Mouse (Mus musculus): Measurements from ENCODE around the gene Lama5. TPM values are rescaled to one million over a fixed set of nuclear protein-coding genes. Genes with fewer than 3 reads are reported as not detected.

Gene Lama5
- total RNA-seq, 2 experiments from 2014 or later, result 0.15 to 0.42 TPM

GRCm38 (mm10) chr2:180256296-180257000, 30.8 kb upstream of the Lama5 start:
- peak; percentile 52 for ATAC-seq (replicated peaks; ENCODE audit: low FRiP score, poor library complexity, severe bottlenecking)

DNA sequence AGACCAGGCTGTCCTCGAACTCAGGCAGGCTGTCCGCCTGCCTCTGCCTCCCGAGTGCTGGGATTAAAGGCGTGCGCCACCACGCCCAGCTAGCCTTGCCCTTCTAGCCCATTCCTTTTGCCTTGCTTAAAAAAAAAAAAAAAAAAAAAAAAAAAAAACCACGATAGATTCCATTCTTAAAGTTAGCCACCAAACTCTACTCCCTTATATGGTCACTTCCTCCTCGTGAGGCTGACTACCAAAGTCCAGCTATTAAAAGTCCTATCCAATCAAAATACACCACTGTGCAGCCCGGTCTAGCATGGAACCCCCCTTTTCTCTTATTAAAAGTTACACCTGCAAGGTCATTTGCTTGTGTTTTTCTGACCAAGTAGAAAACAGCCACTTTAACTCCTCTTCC, 30.0 kb upstream of the Lama5 start:
- no peak for ATAC-seq (replicated peaks; ENCODE audit: low FRiP score, poor library complexity, severe bottlenecking)

DNA sequence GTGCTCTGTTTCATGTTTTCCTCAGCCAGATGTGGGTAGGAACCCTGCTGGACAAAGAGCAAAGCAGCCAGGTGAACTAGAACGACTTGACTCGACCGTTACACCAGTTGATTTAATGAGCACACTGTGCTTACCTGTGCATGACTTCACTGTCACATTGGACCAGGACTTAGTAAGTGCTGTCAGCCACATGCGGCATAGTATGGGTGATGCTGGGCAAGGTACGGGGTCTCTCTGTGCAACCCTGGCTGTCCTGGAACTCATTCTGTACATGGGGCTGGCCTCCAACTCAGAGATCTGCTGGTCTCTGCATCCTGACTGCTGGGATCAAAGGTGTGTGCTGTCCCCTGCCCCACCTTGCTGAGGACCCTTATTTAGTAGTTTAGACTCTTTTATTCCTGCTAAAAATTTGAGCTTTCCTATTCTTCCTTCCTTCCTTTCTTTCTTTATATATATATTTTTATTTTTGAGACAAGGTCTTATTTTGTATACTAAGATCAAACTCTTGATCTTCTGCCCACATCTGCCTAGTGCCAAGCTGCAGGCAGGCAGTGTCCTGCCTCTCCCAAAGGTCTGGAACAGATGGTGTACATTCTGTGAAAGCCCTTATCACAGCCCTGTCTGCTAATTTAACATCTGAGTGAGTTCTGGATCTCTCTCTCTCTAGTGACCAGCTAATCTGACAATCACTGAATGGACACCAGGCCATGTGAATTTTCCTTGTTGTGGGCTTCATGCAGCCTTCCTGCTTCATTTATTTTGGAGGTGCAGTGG, 29.0 kb upstream of the Lama5 start:
- ATAC-seq (replicated peaks; ENCODE audit: low FRiP score, poor library complexity, severe bottlenecking), result no peak

DNA sequence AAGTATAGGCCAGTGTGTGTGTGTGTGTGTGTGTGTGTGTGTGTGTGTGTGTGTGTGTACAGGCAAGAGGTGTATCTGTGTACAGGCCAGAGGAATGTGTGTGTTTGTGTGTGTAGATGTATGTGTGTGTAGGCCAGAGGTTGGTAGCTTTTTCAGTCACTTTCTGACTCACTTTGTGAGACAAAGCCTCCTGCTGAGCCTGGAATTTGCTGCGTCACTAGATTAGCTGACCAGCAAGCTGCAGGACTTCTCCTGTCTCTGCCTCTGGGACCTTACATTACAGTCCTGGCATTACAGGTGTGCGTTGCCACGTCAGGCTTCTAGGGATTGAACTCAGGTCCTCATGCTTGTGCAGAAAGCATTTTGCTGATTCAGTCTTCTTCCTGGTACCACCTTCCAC, 26.2 kb upstream of the Lama5 start:
- no peak for ATAC-seq (replicated peaks; ENCODE audit: low FRiP score, poor library complexity, severe bottlenecking)

DNA sequence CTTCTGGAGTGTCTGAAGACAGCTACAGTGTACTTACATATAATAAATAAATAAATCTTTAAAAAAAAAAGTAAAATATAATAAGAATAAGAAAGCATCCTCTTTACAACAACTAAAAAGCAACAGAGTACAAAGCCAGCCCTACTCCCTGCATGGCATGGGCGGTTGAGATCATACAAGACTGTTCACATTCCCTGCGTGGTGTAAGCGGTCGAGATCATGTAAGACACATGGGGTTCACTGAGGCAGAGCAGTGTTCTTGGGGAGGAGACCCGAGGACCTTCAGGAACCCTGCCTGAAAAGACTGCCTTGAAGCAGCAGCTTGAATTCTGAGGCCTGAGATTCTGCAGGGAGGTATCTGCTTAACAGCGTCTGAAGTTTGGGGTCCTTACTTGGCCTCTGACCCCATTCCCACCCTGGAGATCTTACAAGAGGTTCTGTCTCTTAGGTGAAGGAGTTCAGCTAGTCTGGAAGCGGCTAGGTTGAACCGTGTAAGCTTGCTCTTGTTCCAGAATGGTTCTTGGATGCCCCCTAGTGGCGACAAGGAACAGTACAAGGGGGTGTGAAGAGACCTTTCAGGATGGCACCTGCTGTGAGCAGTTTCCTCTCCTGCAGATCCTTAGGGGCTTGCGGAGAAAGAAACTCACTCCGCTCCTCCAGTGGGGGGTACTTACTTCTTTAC, 25.4 kb upstream of the Lama5 start:
- peak; percentile 85 for ATAC-seq (replicated peaks; ENCODE audit: low FRiP score, poor library complexity, severe bottlenecking)

- ATAC-seq (replicated peaks; ENCODE audit: low FRiP score, poor library complexity, severe bottlenecking), result no peak
These were observed 23.4 kb upstream of the Lama5 start for GRCm38 (mm10) chr2:180248947-180249660.

- no peak for ATAC-seq (replicated peaks; ENCODE audit: low FRiP score, poor library complexity, severe bottlenecking)
These were observed 22.3 kb upstream of the Lama5 start for GRCm38 (mm10) chr2:180247916-180248315.

- ATAC-seq (replicated peaks; ENCODE audit: low FRiP score, poor library complexity, severe bottlenecking), result no peak
These were observed 17.4 kb upstream of the Lama5 start for GRCm38 (mm10) chr2:180243108-180243507.

DNA sequence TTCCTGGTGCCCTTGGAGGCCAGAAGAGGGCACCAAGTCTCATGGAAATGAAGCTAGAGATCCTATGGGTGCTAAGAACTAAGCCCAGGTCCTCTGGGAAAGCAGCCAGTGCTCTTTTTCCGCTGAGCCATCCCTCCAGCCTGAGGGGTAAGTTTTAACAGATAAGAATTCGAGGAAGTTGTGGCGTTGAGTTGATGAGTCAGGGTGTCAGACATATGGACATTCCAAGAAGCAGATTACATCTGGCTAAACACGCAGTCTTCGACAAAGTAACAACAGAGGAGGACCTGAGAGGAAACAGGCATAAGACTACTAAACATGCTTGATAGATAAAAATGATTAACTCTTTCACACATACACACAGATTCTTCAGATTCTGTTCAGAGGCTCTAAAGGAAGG, 12.9 kb upstream of the Lama5 start:
- no peak for ATAC-seq (replicated peaks; ENCODE audit: low FRiP score, poor library complexity, severe bottlenecking)

- no peak for ATAC-seq (replicated peaks; ENCODE audit: low FRiP score, poor library complexity, severe bottlenecking)
These were observed 12.1 kb upstream of the Lama5 start for GRCm38 (mm10) chr2:180237601-180238345.

DNA sequence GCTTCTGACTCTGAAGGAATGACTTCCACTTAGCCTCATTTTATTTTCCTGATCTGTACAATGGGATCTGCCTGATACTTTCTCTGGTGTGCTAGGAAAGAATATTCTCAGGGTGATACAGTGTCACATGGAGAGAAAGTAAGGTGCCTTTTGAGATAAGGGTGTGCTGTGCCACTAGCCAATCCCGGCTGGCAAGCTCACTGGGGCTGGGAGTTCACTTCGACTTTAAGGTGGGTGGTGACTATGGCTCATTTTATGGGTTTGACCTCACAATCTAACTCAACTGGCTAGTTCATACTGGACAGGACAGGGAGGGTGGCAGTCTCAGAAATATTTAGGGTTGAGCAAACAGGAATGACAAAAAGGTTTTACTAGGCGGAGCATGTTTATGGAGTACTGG, 11.3 kb upstream of the Lama5 start:
- ATAC-seq (replicated peaks; ENCODE audit: low FRiP score, poor library complexity, severe bottlenecking), result peak; percentile 88

DNA sequence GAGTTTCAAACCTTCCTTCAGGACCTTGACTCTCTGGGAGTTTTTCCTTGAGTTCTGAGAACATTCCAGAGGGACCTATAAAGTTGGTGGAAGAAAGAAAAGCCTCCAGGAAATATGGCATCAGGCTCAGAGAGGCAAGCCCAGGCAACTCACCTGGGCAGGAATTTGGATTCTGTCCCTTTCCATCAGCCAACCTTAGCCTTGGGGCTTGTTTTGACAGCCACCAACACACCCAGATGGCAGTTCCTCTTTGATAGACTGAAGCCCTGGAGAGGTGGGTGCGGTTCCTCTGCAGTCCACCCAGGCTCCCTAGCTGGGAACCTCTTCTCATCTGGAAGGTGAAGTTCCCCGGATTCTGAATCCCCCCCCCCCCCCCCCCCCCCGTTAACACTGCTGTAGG, 10.8 kb upstream of the Lama5 start:
- ATAC-seq (replicated peaks; ENCODE audit: low FRiP score, poor library complexity, severe bottlenecking), result peak; percentile 55; the same call in 1 of the 2 replicates

- ATAC-seq (replicated peaks; ENCODE audit: low FRiP score, poor library complexity, severe bottlenecking), result no peak
These were observed 10.1 kb upstream of the Lama5 start for GRCm38 (mm10) chr2:180235788-180236187.

DNA sequence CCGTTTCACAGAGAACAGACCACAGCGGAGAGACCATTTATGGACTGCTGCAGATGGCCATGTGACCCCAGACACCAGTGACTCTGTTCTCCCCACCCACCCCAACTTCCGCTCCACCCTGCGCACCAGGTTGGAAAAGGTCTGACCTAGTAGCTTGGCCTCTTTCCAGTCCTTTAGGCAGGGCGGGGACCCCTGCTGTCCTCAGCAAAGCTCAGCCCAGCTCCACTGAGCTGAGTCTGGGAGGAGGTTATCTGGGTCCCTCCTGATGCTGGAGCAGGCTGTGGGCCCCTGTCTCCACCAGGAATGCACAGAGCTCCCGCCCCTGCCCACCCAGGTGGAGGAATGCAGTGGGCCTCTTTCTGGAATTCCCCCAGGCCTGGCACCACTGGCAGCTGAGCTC, 9.3 kb upstream of the Lama5 start:
- ATAC-seq (replicated peaks; ENCODE audit: low FRiP score, poor library complexity, severe bottlenecking), result no peak

DNA sequence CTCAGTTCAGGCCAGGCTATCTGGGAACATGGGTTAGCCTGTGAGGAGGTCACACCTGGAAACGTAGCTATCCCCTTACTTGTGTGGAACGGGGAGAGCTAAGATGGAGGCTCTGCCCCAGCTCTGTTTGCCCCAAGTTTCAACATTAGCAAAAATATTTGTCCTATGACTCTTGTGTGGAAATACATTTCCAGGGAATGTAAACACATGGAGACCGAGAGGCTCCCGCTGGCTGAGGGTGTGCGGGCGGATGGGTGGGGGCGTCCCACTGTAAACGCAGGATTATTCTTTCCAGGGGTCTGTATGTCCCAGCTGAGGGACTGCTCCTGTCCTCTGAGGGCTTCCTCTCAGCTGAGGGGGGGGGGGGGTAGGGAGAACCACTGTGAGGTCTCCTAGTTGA, 8.7 kb upstream of the Lama5 start:
- no peak for ATAC-seq (replicated peaks; ENCODE audit: low FRiP score, poor library complexity, severe bottlenecking)

GRCm38 (mm10) chr2:180233101-180233904, 7.6 kb upstream of the Lama5 start:
- no peak for ATAC-seq (replicated peaks; ENCODE audit: low FRiP score, poor library complexity, severe bottlenecking)

GRCm38 (mm10) chr2:180230482-180230881, 4.8 kb upstream of the Lama5 start:
- no peak for ATAC-seq (replicated peaks; ENCODE audit: low FRiP score, poor library complexity, severe bottlenecking)

DNA sequence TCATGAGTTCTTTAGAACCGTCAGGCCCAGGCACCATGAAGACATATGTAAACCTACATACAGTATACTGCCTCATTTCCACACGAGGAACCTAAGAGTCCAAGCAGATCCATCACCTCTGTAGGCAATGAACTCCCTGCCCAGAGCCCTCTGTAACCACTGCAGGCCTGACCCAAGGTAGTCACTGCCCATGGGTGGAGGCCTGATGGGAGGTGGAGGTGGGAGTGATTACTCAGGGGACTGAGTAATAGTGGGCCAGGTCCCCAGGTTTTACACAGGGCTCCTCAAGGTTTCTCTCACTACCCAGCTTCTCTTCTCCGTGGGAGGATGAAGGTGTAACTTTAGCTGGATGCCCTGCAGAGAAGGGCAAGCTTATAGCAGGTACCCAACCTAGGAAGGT, 3.5 kb upstream of the Lama5 start:
- no peak for ATAC-seq (replicated peaks; ENCODE audit: low FRiP score, poor library complexity, severe bottlenecking)

GRCm38 (mm10) chr2:180228592-180228991, 2.9 kb upstream of the Lama5 start:
- ATAC-seq (replicated peaks; ENCODE audit: low FRiP score, poor library complexity, severe bottlenecking), result no peak

All from erythroid progenitor cell, adult 5-6 weeks (primary cell).